Mouse (Mus musculus): ENCODE data around the gene Umodl1. TPM values are rescaled to one million over a fixed set of nuclear protein-coding genes. Genes with fewer than 3 reads are reported as not detected.
A peak's percentile ranks its signal among the peaks of the same experiment; 100 is the strongest.

The Umodl1 gene
- polyA plus RNA-seq, 1 experiment from 2014 or later = 0.04 TPM

DNA sequence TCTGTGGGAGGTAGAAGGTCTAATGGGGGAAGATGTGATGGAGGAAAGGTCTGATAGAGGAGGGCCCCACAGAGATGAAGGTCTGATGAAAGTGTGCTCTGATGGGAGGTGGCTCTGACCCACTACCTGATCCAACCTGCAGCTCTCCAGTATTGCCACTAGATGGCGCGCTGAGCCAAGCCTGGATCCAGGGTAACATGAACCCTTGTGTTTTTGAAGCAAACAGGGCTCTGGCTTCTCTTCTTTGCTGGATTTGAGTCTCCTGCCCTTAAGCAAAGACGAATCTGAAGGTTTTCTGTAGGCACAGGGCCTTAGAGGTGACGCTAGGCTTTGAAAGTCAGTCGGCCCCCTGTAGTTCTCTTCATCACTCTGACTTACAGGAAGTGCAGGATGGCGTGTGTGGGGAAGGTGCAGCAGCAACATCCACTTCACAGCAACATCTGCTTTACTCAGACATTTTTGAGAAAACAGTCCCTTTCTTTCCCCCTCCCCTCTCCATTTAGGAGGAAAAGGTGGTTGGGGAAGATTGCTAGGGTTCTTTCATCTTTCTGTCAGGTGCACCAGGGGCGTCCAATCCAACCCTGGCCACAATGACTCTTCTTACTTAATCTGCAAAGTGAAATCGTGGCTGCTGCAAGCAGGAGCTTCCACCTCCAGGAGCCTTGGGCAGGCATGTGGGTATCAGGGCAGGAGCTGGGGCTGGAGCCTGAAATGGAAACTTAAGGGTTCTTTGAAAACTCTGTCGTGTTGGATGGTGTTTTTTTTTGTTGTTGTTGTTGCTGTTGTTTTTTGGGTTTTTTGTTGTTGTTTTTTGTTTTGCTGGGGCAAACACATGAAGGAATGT is 57.3 kb downstream of the Umodl1 start:
- ATAC-seq = no peak

DNA sequence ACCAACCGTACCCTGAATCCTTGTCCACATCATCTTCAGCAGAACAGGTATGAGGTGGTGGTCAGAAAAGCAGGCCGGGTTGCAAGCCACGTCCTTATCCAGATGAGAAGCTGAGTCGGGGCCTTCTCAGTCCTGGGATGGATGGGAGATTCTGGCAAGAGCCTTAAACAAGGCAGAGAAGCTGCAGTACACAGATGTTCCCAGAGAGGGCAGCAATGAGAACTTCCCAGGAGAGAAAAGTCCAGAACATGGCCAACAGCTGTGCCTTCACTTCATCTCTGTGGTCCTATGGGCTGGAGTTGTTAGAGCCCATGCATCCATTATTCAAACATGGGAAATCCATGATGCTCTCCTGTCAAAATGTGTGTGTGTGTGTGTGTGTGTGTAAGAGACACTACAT is 63.8 kb downstream of the Umodl1 start:
- no peak overlapping the region for H3K27ac ChIP-seq (ENCODE audit: low read length)
- 65% methylated on average over 4 of the region's 4 CpGs for WGBS
- no peaks in the 10 kb centered on the region for H3K36me3 ChIP-seq (ENCODE audit: control insufficient read depth, insufficient read depth)
- no peaks in the 10 kb centered on the region for H3K27me3 ChIP-seq (replicated peaks; ENCODE audit: control insufficient read depth, insufficient read depth, low read length)
- no peak overlapping the region for H3K9ac ChIP-seq (replicated peaks; ENCODE audit: low read depth, low read length)
- no peak overlapping the region for H3K4me2 ChIP-seq (ENCODE audit: low read length)
- H3K4me3 ChIP-seq (replicated peaks; ENCODE audit: low read length) = no peak overlapping the region
- no peaks in the 10 kb centered on the region for H3K4me1 ChIP-seq (replicated peaks; ENCODE audit: control insufficient read depth, insufficient read depth, low read length)
- no peak for ATAC-seq
- peaks cover 3% of the 10 kb centered on the region; the same call in 1 of the 2 replicates for H3K9me3 ChIP-seq (ENCODE audit: control insufficient read depth, low read length)

More for the DNA sequence above, 57.3 kb downstream of the Umodl1 start:
- Histone ChIP-seq H3K27me3 (replicated peaks; ENCODE audit: control insufficient read depth, insufficient read depth, low read length) (no peaks in the 10 kb centered on the region), H3K4me2 (ENCODE audit: low read length) (no peak overlapping the region), H3K36me3 (ENCODE audit: control insufficient read depth, insufficient read depth) (no peaks in the 10 kb centered on the region), H3K9ac (replicated peaks; ENCODE audit: low read depth, low read length) (0 out of 2 replicates have a peak overlapping the region, but pooled peaks have one; percentile 7), H3K4me3 (replicated peaks; ENCODE audit: low read length) (no peak overlapping the region), H3K4me1 (replicated peaks; ENCODE audit: control insufficient read depth, insufficient read depth, low read length) (no peaks in the 10 kb centered on the region; the same call in 1 of the 2 replicates), H3K27ac (ENCODE audit: low read length) (no peak overlapping the region), H3K9me3 (ENCODE audit: control insufficient read depth, low read length) (no peaks in the 10 kb centered on the region)
- WGBS = 34% methylated on average over 9 of the region's 9 CpGs

DNA sequence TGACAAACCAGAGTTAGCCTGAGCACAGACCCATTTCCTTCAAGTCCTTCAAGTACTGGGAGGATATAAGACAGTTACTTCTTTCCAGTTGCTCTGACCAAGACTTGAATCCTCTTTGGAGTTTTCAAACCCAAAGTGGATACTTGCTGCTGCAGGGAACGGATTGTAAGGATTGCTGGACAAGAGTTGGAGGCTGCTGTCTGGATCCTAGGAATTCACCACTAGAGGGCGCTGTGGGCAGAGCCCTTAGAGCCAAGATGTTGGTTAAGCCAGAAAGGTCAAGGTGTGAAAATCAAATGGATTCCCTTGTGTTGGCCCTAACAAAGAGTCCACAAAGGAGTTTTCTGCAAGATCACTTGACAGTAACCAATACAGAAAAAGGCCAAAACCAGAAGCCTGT is 65.1 kb downstream of the Umodl1 start:
- Histone ChIP-seq H3K27me3 (replicated peaks; ENCODE audit: control insufficient read depth, insufficient read depth, low read length) (no peaks in the 10 kb centered on the region), H3K4me2 (ENCODE audit: low read length) (no peak overlapping the region), H3K36me3 (ENCODE audit: control insufficient read depth, insufficient read depth) (no peaks in the 10 kb centered on the region), H3K9me3 (ENCODE audit: control insufficient read depth, low read length) (peaks cover 3% of the 10 kb centered on the region; the same call in 1 of the 2 replicates), H3K9ac (replicated peaks; ENCODE audit: low read depth, low read length) (no peak overlapping the region), H3K27ac (ENCODE audit: low read length) (no peak overlapping the region), H3K4me3 (replicated peaks; ENCODE audit: low read length) (no peak overlapping the region), H3K4me1 (replicated peaks; ENCODE audit: control insufficient read depth, insufficient read depth, low read length) (no peaks in the 10 kb centered on the region)
- no peak for ATAC-seq
- 5% methylated on average over 2 of the region's 2 CpGs for WGBS

DNA sequence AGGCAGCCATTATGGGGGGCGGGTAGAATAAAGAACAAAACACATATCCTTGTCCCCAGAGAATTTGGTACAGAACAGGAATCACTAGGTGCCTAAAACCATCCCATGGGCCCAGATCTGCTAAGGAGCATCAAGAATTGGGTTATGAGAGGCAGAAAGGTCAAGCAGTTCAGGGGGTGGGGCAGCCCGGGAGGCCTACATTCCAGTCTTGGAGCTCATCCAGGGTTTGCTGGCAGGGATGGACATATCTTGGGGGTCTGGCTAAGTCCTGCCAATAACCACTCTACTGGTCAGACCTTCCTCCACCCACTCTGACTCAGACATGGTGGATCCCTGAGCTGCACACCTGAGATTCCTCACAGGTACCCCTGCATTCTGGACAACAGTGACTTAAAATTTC is 65.6 kb downstream of the Umodl1 start:
- no peak overlapping the region for H3K27ac ChIP-seq (ENCODE audit: low read length)
- H3K4me3 ChIP-seq (replicated peaks; ENCODE audit: low read length) = no peak overlapping the region
- no peaks in the 10 kb centered on the region for H3K27me3 ChIP-seq (replicated peaks; ENCODE audit: control insufficient read depth, insufficient read depth, low read length)
- no peak overlapping the region for H3K4me2 ChIP-seq (ENCODE audit: low read length)
- 77% methylated on average over 2 of the region's 2 CpGs for WGBS
- ATAC-seq = no peak
- no peaks in the 10 kb centered on the region for H3K4me1 ChIP-seq (replicated peaks; ENCODE audit: control insufficient read depth, insufficient read depth, low read length)
- no peak overlapping the region for H3K9ac ChIP-seq (replicated peaks; ENCODE audit: low read depth, low read length)
- no peaks in the 10 kb centered on the region for H3K36me3 ChIP-seq (ENCODE audit: control insufficient read depth, insufficient read depth)
- H3K9me3 ChIP-seq (ENCODE audit: control insufficient read depth, low read length) = peaks cover 3% of the 10 kb centered on the region; the same call in 1 of the 2 replicates

DNA sequence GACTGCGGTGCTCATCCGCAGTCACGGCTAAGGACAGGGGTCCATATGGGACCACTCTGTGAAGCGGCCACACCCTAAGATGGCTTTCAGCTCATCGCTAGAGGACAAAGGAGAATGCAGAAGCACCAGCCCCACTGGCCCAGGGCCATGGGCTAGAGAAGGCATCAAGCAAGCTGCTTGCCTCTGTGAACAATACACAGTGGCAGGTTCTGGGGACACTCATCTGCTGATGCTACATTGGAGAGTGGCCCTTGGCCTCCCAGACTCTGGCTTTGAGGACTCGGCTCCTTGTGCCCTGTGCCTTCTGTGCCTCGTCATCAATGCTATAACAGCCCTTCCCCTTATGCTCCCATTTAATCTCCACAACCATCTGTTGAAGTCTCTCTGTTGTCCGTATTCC is 66.8 kb downstream of the Umodl1 start:
- Histone ChIP-seq H3K4me1 (replicated peaks; ENCODE audit: control insufficient read depth, insufficient read depth, low read length) (no peaks in the 10 kb centered on the region), H3K27me3 (replicated peaks; ENCODE audit: control insufficient read depth, insufficient read depth, low read length) (no peaks in the 10 kb centered on the region), H3K27ac (ENCODE audit: low read length) (no peak overlapping the region), H3K36me3 (ENCODE audit: control insufficient read depth, insufficient read depth) (no peaks in the 10 kb centered on the region), H3K9ac (replicated peaks; ENCODE audit: low read depth, low read length) (no peak overlapping the region), H3K9me3 (ENCODE audit: control insufficient read depth, low read length) (peaks cover 3% of the 10 kb centered on the region; the same call in 1 of the 2 replicates), H3K4me2 (ENCODE audit: low read length) (no peak overlapping the region), H3K4me3 (replicated peaks; ENCODE audit: low read length) (no peak overlapping the region)
- WGBS = 89% methylated on average over 8 of the region's 8 CpGs
- no peak for ATAC-seq

DNA sequence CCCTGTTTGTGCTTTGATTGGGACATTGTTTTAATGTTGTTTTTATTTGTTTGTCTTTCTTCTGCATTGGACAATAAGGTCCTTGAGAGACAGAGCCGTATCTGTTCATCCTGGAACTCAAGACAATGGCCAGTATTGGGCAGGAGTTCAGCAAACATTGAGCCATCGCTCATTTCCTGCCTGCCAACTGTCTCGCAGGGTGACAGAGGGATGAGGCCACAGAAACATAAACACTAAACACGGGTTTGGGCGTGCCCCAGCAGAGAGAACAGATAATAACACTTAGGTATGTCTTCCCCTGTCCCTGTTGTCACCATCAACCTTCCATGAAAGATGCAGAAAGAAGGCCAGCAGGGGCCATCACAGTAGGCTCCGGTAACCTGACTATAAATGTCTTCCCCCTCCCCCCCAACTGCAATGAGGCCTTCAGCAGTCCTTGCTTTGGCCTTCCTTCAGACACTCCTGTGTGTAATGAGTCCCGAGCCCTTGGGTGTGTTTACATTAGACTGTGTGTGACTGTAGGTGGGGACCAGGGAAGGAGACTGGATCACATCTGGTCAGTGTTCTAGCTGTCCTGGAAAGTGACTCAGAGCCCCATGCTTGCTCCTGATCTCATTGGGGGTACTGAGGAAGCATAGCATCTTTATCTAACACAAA is 69.8 kb downstream of the Umodl1 start:
- Histone ChIP-seq H3K9ac (replicated peaks; ENCODE audit: low read depth, low read length) (no peak overlapping the region), H3K36me3 (ENCODE audit: control insufficient read depth, insufficient read depth) (no peaks in the 10 kb centered on the region), H3K27ac (ENCODE audit: low read length) (no peak overlapping the region), H3K4me3 (replicated peaks; ENCODE audit: low read length) (no peak overlapping the region), H3K9me3 (ENCODE audit: control insufficient read depth, low read length) (peaks cover 3% of the 10 kb centered on the region; the same call in 1 of the 2 replicates), H3K4me1 (replicated peaks; ENCODE audit: control insufficient read depth, insufficient read depth, low read length) (no peaks in the 10 kb centered on the region), H3K4me2 (ENCODE audit: low read length) (no peak overlapping the region), H3K27me3 (replicated peaks; ENCODE audit: control insufficient read depth, insufficient read depth, low read length) (no peaks in the 10 kb centered on the region)
- no peak for ATAC-seq
- 81% methylated on average over 7 of the region's 7 CpGs for WGBS

DNA sequence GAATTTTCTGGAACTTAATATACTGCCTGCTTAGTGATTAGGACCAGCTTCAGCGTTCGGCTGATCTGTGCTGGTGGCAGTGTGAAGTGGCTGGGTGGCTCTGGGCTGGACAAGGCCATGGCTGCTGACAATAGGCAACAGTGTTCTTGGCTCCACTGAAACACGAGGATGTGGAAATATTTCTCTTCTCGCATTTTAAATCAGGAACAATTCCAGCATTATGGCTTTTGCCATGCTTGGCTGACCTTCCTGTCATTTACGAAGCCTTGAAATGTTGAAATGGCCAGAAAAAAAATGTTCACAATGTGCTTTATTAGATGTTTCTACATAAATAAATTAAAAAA is 70.3 kb downstream of the Umodl1 start:
- H3K4me3 ChIP-seq (replicated peaks; ENCODE audit: low read length) = no peak overlapping the region
- ATAC-seq = no peak
- H3K9me3 ChIP-seq (ENCODE audit: control insufficient read depth, low read length) = peaks cover 3% of the 10 kb centered on the region; the same call in 1 of the 2 replicates
- no peaks in the 10 kb centered on the region for H3K4me1 ChIP-seq (replicated peaks; ENCODE audit: control insufficient read depth, insufficient read depth, low read length)
- no peak overlapping the region for H3K27ac ChIP-seq (ENCODE audit: low read length)
- no peaks in the 10 kb centered on the region for H3K27me3 ChIP-seq (replicated peaks; ENCODE audit: control insufficient read depth, insufficient read depth, low read length)
- H3K4me2 ChIP-seq (ENCODE audit: low read length) = no peak overlapping the region
- 81% methylated on average over 5 of the region's 5 CpGs for WGBS
- no peak overlapping the region for H3K9ac ChIP-seq (replicated peaks; ENCODE audit: low read depth, low read length)
- H3K36me3 ChIP-seq (ENCODE audit: control insufficient read depth, insufficient read depth) = no peaks in the 10 kb centered on the region

DNA sequence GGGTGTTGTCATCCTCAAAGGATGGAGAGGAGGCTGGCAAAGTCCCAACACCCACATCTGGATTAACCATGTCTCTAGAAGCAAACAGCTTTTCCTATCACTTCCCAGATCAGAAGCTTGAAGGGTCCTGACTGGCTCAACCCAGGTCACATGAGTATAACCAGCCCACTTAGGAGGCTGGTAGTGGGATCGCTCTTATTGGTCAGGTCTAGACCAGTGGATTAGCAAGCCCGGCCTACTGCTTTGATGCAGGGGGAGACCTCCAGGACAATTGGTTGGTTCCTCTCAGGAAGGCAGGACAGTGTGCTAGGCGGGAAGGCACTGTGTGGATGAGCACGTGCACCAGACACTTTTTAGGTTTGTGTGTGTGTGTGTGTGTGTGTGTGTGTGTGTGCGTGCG is 72.5 kb downstream of the Umodl1 start:
- H3K4me3 ChIP-seq (replicated peaks; ENCODE audit: low read length) = no peak overlapping the region
- H3K9ac ChIP-seq (replicated peaks; ENCODE audit: low read depth, low read length) = no peak overlapping the region
- no peak overlapping the region for H3K4me2 ChIP-seq (ENCODE audit: low read length)
- H3K4me1 ChIP-seq (replicated peaks; ENCODE audit: control insufficient read depth, insufficient read depth, low read length) = no peaks in the 10 kb centered on the region
- H3K9me3 ChIP-seq (ENCODE audit: control insufficient read depth, low read length) = peaks cover 3% of the 10 kb centered on the region; the same call in 1 of the 2 replicates
- 86% methylated on average over 6 of the region's 6 CpGs for WGBS
- no peaks in the 10 kb centered on the region for H3K36me3 ChIP-seq (ENCODE audit: control insufficient read depth, insufficient read depth)
- ATAC-seq = no peak
- H3K27me3 ChIP-seq (replicated peaks; ENCODE audit: control insufficient read depth, insufficient read depth, low read length) = no peaks in the 10 kb centered on the region
- no peak overlapping the region for H3K27ac ChIP-seq (ENCODE audit: low read length)

DNA sequence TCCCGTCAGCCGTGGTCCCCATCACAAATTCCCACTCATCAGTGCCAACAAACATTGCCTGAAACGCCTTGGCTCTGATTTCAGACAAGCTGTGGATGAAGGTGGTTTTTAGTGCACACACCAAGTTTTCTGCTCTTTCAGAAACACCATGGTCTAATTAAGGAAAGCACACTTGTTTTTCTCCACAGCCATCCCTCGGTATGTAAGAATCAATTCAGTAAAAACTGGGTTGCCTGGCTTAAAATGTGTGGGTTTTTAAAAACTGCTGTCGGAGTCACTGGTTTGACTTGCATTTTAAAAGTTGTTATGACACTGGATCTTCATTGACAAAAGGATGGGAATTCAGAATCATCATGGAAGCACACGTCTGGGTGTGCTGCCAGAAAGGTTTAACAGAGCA is 73.3 kb downstream of the Umodl1 start:
- 75% methylated on average over 6 of the region's 6 CpGs for WGBS
- ATAC-seq = no peak
- H3K4me1 ChIP-seq (replicated peaks; ENCODE audit: control insufficient read depth, insufficient read depth, low read length) = no peaks in the 10 kb centered on the region

More for the DNA sequence above, 73.3 kb downstream of the Umodl1 start:
- no peaks in the 10 kb centered on the region for H3K27me3 ChIP-seq (replicated peaks; ENCODE audit: control insufficient read depth, insufficient read depth, low read length)
- H3K4me3 ChIP-seq (replicated peaks; ENCODE audit: low read length) = no peak overlapping the region
- H3K36me3 ChIP-seq (ENCODE audit: control insufficient read depth, insufficient read depth) = no peaks in the 10 kb centered on the region
- no peak overlapping the region for H3K9ac ChIP-seq (replicated peaks; ENCODE audit: low read depth, low read length)
- H3K27ac ChIP-seq (ENCODE audit: low read length) = no peak overlapping the region
- H3K9me3 ChIP-seq (ENCODE audit: control insufficient read depth, low read length) = peaks cover 3% of the 10 kb centered on the region; the same call in 1 of the 2 replicates
- H3K4me2 ChIP-seq (ENCODE audit: low read length) = no peak overlapping the region
